Mouse (Mus musculus) embryonic facial prominence, embryonic 10.5 days (tissue): ENCODE measurements around the gene Ermap. TPM values are rescaled to one million over a fixed set of nuclear protein-coding genes. Genes with fewer than 3 reads are reported as not detected.

Experiments used
- DNase-seq: peaks from one replicate; pipeline ENCODE4 v3.0.0-alpha.2; 2017; ENCODE audit warnings: low spot score
- H3K27ac ChIP-seq: fragments of 300-500 bp; sonication (generic); replicated peaks from 2 replicates; pipeline ENCODE4 v1.5.1; 2016; ENCODE audit warnings: mild to moderate bottlenecking
- H3K27me3 ChIP-seq: fragments of 300-500 bp; sonication (generic); replicated peaks from 2 replicates; pipeline ENCODE4 v1.6.1; 2016; ENCODE audit warnings: low read depth, mild to moderate bottlenecking; ENCODE audit not compliant: poor library complexity, severe bottlenecking
- H3K36me3 ChIP-seq: fragments of 300-500 bp; sonication (generic); replicated peaks from 2 replicates; pipeline ENCODE4 v1.6.1; 2016; ENCODE audit warnings: mild to moderate bottlenecking, moderate library complexity
- H3K4me1 ChIP-seq: fragments of 300-500 bp; sonication (generic); 2 replicates; pipeline ENCODE4 v1.6.1; 2016
- H3K4me3 ChIP-seq: fragments of 300-500 bp; sonication (generic); 2 replicates; pipeline ENCODE4 v1.5.1; 2016; ENCODE audit warnings: mild to moderate bottlenecking, moderate library complexity
- H3K9me3 ChIP-seq: fragments of 300-500 bp; sonication (generic); 2 replicates; pipeline ENCODE4 v1.6.1; 2016; ENCODE audit warnings: mild to moderate bottlenecking
- WGBS: fragments of 180-500 bp; shearing (Covaris S2); methylation state at CpG from one replicate; pipeline ENCODE4 v1.1.7; 2016; 5-methylcytosine and 5-hydroxymethylcytosine counted together
- polyA plus RNA-seq: library from polyadenylated mRNA; unstranded; fragments of >200 nt; fragmentation: Nextera tagmentation; extraction: Ambion mirVana; gene quantifications from 2 replicates; pipeline ENCODE4 v1.2.1, GENCODE M21; 2016

Ermap gene
- polyA plus RNA-seq, 1 experiment from 2014 or later: 7.4 TPM

DNA sequence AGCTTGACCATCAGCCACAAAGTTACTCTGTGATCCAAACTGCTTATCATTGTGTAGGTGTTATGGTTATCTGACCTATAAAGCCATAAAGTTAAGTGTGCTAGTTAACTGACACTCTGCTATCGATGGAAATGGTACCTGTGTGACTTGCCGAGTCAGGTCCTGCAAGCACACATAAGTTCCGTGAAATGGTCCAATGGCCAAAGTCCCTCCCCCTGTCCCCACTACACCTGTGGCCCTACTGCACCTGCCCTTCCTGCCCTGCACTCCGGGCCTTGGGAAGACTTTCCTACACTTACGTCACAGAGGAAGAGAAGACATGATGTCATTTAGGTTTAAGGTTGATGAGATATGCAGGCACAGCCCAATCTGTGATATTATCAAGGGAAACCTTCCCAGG is 42.5 kb downstream of the Ermap start:
- DNase-seq: no peak
- H3K27ac ChIP-seq: no peak overlapping the region
- peaks cover 4% of the 10 kb centered on the region for H3K4me1 ChIP-seq
- WGBS: 92% methylated on average over 5 of the region's 5 CpGs
- no peaks in the 10 kb centered on the region for H3K36me3 ChIP-seq
- no peaks in the 10 kb centered on the region; the same call in 1 of the 2 replicates for H3K27me3 ChIP-seq
- no peak overlapping the region for H3K4me3 ChIP-seq
- H3K9me3 ChIP-seq: no peaks in the 10 kb centered on the region

GRCm38 (mm10) chr4:119146816-119147215 is 43.0 kb downstream of the Ermap start:
- WGBS: 89% methylated on average over 7 of the region's 7 CpGs
- Histone ChIP-seq H3K27ac (no peak overlapping the region), H3K4me1 (peaks cover 5% of the 10 kb centered on the region), H3K36me3 (no peaks in the 10 kb centered on the region), H3K9me3 (no peaks in the 10 kb centered on the region), H3K4me3 (no peak overlapping the region), H3K27me3 (no peaks in the 10 kb centered on the region; the same call in 1 of the 2 replicates)
- no peak for DNase-seq

- Histone ChIP-seq H3K9me3 (no peaks in the 10 kb centered on the region), H3K27me3 (no peaks in the 10 kb centered on the region; the same call in 1 of the 2 replicates), H3K4me3 (peak overlapping the region; percentile 47), H3K36me3 (peaks cover 4% of the 10 kb centered on the region), H3K27ac (peak overlapping the region; percentile 61), H3K4me1 (peaks cover 19% of the 10 kb centered on the region)
- WGBS: 24% methylated on average over 24 of the region's 24 CpGs
- DNase-seq: peak; percentile 83
These were observed 47.5 kb downstream of the Ermap start for GRCm38 (mm10) chr4:119142230-119142871.

DNA sequence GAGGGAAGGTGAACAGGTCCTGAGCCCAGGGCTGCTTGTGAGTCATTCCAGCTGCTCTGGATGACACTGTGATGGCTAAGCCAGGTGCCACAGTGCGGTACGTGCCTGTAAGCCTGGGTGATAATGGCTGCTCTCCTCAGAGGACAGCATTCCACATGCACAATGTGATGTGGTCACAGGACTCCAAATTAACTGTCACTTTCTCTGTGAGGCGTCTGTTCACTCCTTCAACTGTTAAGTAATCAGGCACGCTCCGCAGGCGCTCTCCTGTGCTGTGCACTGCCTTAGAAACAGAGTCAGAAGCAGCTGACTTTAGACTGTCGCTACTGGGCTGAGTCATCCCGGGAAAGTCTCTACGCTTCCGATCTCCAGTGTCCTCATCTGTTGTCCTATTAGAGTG is 48.6 kb downstream of the Ermap start:
- WGBS: 65% methylated on average over 10 of the region's 10 CpGs
- DNase-seq: no peak
- Histone ChIP-seq H3K4me1 (peaks cover 19% of the 10 kb centered on the region), H3K9me3 (no peaks in the 10 kb centered on the region), H3K27ac (no peak overlapping the region), H3K4me3 (no peak overlapping the region), H3K27me3 (no peaks in the 10 kb centered on the region; the same call in 1 of the 2 replicates), H3K36me3 (peaks cover 16% of the 10 kb centered on the region)

DNA sequence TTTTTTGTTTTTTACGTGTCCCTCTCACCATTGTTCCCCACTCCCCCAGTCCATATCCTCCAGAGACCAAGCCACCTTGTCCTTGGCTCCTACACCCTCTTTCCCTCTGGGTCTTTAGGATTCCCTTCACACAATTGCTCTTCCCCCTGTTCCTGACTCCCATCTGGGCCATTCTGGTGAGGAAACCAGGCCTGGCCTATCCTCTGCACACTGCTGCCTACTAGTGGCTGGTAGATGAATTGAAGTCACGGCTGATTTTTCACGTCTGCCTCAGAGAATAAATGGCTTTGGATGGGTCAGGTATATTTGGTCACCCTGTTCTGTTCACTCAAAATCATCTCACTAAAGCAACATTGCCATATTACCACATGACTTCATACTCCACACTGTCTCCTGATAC is 49.7 kb downstream of the Ermap start:
- H3K4me3 ChIP-seq: no peak overlapping the region
- WGBS: 48% methylated on average over 3 of the region's 3 CpGs
- H3K27ac ChIP-seq: no peak overlapping the region
- peak; percentile 49 for DNase-seq
- no peaks in the 10 kb centered on the region for H3K9me3 ChIP-seq
- H3K27me3 ChIP-seq: no peaks in the 10 kb centered on the region; the same call in 1 of the 2 replicates
- H3K4me1 ChIP-seq: peaks cover 19% of the 10 kb centered on the region
- H3K36me3 ChIP-seq: peaks cover 27% of the 10 kb centered on the region

DNA sequence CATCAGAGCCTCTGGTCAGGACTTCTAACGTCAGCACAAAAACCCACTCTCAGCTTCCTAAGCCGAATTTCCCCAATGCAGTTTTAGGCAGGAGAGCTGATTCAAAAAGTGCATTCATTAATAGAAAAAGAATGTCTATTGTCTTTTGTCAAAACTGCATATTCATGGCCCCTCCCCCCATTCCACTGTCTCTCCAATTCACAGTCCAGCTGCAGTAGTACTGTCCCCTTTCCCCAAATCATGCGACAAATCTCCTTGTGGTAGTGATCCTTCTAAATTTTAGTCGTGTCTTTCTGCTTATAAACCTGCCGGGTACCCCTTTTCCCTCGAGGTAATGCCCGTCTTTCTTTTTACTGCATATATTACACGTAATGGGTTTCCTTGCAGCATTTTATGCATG is 51.0 kb downstream of the Ermap start:
- Histone ChIP-seq H3K27me3 (no peaks in the 10 kb centered on the region; the same call in 1 of the 2 replicates), H3K4me1 (peaks cover 19% of the 10 kb centered on the region), H3K27ac (no peak overlapping the region), H3K36me3 (peaks cover 40% of the 10 kb centered on the region), H3K9me3 (no peaks in the 10 kb centered on the region), H3K4me3 (peak overlapping the region; percentile 39; the same call in 1 of the 2 replicates)
- 65% methylated on average over 8 of the region's 8 CpGs for WGBS
- no peak for DNase-seq

GRCm38 (mm10) chr4:119138171-119138570 is 51.6 kb downstream of the Ermap start:
- 11% methylated on average over 18 of the region's 18 CpGs for WGBS
- Histone ChIP-seq H3K4me1 (peaks cover 19% of the 10 kb centered on the region), H3K27me3 (no peaks in the 10 kb centered on the region), H3K27ac (no peak overlapping the region; the same call in 1 of the 2 replicates), H3K9me3 (no peaks in the 10 kb centered on the region), H3K36me3 (peaks cover 46% of the 10 kb centered on the region), H3K4me3 (peak overlapping the region; percentile 39)
- peak; percentile 83 for DNase-seq

DNA sequence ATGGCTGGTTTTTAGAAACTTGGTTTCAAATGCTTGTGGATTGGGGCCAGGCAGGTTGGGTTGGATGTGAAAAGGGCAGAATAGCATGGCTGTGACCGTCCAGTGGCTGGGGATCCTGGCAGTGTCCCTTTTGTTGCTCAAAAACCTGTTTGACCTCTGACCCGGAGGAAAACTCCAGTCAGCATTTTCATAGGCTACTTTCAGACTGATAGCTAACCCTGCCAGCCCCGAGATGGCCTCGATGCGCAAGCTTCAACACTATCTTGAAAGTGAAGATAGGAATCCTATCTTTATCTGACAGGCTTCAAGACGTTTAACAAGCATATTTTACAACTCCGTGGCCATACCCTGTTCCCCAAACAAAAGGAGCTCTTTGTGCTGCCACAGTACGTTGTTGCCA is 52.5 kb downstream of the Ermap start:
- 77% methylated on average over 8 of the region's 8 CpGs for WGBS
- no peaks in the 10 kb centered on the region for H3K9me3 ChIP-seq
- no peak overlapping the region for H3K27ac ChIP-seq
- no peak overlapping the region for H3K4me3 ChIP-seq
- no peak for DNase-seq
- peaks cover 14% of the 10 kb centered on the region for H3K4me1 ChIP-seq
- peaks cover 55% of the 10 kb centered on the region for H3K36me3 ChIP-seq
- no peaks in the 10 kb centered on the region for H3K27me3 ChIP-seq

DNA sequence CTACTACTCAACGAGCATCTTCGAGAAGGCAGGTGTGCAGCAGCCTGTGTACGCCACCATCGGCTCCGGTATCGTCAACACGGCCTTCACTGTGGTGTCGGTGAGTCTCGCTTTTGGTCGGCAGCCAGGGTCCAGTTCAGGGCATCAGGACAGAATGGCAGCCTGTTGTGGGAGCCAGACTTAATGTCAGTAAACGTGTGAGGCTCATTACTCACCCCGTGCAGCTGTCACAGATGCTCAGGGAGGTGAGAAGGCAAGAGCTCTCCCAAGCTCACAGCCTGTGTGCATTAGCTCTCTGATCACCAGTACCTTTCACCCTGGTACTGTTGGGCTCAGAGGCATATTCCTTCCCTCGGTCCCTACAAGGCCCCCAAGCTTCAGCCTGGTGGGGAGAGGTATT is 56.0 kb downstream of the Ermap start:
- 92% methylated on average over 13 of the region's 13 CpGs for WGBS
- Histone ChIP-seq H3K9me3 (no peaks in the 10 kb centered on the region), H3K4me1 (peaks cover 14% of the 10 kb centered on the region), H3K27me3 (no peaks in the 10 kb centered on the region), H3K36me3 (peaks cover 89% of the 10 kb centered on the region), H3K4me3 (no peak overlapping the region), H3K27ac (no peak overlapping the region)
- DNase-seq: no peak

DNA sequence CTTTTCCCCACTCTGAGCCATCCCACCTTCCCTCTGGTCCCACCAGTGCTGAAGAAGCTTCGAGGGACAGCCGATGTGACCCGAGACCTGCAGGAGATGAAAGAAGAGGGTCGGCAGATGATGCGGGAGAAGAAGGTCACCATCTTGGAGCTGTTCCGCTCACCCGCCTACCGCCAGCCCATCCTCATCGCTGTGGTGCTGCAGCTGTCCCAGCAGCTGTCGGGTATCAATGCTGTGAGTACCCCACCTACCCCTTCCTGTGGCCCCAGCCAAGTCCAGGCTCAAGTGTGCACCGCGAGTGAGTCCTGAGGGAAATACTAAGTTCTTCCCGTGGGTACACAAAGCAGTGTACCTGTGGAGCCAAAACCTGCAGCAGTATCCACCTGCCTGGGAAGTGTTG is 56.5 kb downstream of the Ermap start:
- Histone ChIP-seq H3K4me3 (no peak overlapping the region), H3K27me3 (no peaks in the 10 kb centered on the region), H3K9me3 (no peaks in the 10 kb centered on the region), H3K27ac (no peak overlapping the region), H3K4me1 (peaks cover 9% of the 10 kb centered on the region), H3K36me3 (peaks cover 95% of the 10 kb centered on the region)
- WGBS: 92% methylated on average over 13 of the region's 13 CpGs
- DNase-seq: no peak

DNA sequence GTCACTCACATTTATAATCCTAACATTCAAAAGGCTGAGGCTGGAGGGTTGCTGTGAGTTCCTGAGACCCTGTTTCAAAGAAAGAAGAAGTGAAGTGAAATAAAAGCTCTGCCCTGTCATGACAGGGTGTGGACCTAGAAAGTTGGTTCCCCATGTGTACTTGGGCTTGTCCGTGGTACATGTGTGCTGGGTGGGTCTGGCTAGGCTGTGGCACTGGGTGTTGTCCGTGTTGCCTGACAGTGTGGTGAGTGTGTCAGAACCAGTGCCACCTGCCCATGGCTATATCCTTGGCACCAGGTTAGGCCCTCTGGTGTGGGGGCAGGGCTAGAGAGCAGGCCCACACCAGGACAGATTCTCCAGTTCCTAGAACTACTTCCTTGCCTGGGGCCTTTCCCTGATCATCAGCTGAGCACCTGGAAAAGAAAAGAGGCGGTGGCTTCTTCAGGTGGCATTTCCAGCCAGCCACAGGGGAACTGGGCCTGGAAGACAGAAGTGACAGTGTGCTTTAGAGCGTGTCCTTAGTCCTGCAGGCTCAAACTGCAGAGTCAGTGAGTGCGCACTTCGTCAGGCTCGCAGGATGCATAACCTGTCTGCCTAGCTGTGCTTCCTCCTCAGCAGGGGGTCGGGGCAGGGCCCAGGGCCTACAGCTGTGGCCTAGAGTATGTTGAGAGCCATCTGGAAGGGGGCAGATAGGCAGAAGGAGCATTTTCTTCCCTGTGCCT is 58.5 kb downstream of the Ermap start:
- Histone ChIP-seq H3K4me3 (no peak overlapping the region), H3K27ac (no peak overlapping the region), H3K36me3 (peaks cover 100% of the 10 kb centered on the region), H3K27me3 (no peaks in the 10 kb centered on the region), H3K9me3 (no peaks in the 10 kb centered on the region), H3K4me1 (peaks cover 3% of the 10 kb centered on the region; the same call in 1 of the 2 replicates)
- DNase-seq: no peak
- WGBS: 84% methylated on average over 8 of the region's 8 CpGs

DNA sequence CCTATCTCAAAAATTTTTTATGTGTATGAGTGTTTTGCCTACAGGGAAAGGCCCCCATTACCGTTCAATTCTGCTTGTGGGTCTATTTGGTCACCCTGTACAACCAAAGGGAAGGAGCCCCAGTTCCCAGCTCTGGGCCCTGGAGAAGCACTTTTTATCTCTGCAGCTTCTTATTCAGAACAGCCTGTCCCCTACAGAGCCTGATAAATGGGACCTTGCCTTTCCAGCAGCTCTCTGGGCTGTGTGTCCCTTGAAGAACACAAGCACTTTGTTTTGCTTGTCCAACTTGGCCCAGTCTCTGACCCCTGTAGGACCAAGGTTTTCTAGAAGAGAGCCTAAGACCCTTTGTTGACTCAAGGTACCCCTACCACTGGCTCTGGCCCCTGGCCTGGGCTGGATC is 60.7 kb downstream of the Ermap start:
- no peak for DNase-seq
- Histone ChIP-seq H3K4me3 (no peak overlapping the region), H3K36me3 (peaks cover 100% of the 10 kb centered on the region), H3K27me3 (no peaks in the 10 kb centered on the region), H3K9me3 (no peaks in the 10 kb centered on the region), H3K4me1 (peaks cover 20% of the 10 kb centered on the region), H3K27ac (no peak overlapping the region)
- 90% methylated on average over 1 of the region's 1 CpGs for WGBS

DNA sequence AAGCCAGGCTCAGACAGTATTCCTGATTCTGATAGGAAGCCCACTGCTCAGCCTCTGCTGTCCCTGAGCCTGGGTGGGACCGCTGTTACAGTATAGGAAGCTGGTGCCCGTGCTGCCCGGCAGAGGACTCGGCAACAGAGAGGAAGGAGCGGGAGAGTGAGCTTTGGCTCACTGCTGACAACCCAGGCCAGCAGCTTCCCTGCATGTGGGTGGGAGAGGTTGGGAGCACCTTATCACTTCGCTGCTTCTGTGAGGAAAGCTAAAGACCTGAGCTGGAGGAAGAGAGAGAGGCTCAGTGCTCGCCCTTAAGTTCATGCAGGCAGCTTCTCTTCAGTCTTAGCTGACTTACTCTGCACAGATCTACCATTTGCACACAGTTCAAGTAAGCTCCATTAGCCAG is 61.3 kb downstream of the Ermap start:
- Histone ChIP-seq H3K4me3 (no peak overlapping the region), H3K27me3 (no peaks in the 10 kb centered on the region), H3K9me3 (no peaks in the 10 kb centered on the region), H3K27ac (no peak overlapping the region), H3K4me1 (peaks cover 24% of the 10 kb centered on the region), H3K36me3 (peaks cover 100% of the 10 kb centered on the region)
- 84% methylated on average over 7 of the region's 7 CpGs for WGBS
- no peak for DNase-seq
